Mouse (Mus musculus): ENCODE results near the gene Lrp5.
A peak's percentile ranks its signal among the peaks of the same experiment; 100 is the strongest.

Gene Lrp5

DNA sequence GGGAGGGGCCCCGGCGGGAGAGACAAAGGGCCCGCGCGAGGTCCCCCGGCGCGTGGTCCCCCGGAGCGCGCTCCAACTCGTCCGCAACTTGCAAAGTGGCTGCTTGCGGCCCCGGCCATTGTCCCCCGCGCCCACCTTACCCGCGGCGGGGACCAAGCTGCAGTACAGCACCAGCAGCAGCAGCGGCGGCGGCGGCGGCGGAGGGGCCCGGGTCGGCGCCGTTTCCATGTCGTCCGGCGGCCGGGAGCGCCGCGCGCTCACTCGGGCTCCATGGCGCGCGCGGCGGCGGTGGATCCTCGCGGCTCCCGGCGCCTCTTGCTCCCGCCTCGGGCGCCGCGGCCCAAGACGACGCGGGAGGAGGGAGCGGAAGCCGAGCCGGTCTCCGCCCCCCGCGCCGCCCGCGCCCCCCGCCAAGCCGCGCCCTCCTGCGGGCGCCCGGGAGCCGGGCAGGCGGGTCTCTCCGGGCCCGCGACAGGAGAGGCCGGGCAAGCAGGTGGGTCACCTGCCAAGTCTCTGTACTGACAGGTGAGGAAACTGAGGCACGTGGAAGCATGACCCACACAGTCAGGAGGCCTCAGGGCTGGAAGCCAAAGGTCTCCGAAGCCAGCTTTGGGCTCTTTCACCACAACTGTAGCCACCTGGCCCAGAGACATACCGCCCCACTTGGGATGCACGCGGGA is at the start of gene Lrp5:
Lrp5 (minus strand) TSS at position 350 of the 680 bp plus-strand sequence.
- peak; percentile 75 for DNase-seq (ENCODE audit: low read depth)

DNA sequence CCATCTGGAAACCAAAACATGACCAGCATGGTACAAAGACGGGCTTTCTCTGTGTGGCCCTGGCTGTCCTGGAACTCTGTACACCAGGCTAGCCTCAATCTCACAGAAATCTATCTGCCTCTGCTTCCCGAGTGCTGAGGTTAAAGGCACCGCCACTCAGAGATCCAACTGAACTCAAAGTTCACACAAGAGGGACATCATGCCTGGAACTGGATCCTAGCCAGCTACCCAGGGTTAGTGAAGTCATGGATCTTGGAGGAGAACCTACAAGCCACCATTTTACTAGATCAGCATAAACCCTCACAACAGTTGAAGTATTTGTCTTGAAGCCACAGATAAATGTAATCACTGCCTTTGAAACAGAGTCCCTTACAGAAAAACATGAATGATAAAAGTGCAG is 49.6 kb upstream of the Lrp5 start:
- DNase-seq (ENCODE audit: low read depth): no peak

DNA sequence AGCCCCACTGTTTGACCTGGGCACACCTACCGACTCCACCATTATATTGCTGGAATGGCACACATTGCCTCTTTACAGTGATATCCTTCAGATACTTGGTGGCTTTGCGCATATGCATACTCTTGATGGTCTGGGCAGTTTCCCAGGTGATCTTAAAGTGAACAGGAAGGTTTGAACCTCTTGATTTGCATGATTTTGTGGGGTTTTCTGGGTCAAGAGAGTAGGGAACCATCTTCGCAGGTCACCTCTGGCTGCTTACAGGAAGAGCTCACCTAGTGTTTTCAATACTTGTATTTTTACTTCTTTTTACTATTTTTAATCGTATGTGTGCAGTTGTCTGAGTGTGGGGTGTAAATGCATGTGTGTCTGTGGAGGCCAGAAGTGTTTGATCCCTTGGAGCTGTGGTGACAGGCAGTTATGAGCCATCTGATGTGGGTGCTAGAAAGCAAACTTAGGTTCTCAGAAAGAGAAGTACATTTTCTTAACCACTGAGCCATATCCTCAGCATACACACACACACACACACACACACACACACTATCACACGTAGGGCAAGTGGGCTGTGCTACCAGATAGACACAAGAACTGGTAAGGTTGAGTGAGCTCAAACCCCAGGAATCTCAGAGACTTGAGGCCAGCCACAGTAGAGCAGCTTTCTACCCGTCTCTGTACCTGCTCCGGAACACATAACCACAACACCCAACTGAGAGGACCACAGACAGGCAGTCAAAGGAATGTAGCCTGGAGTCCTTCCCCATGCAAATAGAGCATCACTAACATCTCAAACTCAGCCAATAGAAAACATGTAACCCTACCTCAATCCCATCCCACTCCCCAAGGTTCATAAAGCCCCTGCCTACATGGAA is 44.6 kb upstream of the Lrp5 start:
- no peak for DNase-seq (ENCODE audit: low read depth)

DNA sequence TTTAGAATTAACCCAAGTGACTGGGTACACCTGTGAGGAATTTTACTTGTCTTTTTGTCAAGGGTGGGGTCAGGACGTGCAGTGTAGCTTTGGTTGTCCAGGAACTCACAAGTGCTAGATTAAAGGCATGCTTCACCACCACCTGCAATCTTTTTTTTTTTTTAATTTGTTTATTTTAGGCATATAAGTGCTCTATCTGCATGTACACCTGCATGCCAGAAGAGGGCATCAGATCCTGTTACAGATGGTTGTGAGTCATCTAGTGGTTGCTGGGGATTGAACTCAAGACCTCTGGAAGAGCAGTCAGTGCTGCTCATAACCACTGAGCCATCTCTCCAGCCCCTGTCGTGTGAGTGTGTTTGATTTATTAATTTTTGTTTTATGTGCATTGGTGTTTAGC is 42.5 kb upstream of the Lrp5 start:
- no peak for DNase-seq (ENCODE audit: low read depth)

DNA sequence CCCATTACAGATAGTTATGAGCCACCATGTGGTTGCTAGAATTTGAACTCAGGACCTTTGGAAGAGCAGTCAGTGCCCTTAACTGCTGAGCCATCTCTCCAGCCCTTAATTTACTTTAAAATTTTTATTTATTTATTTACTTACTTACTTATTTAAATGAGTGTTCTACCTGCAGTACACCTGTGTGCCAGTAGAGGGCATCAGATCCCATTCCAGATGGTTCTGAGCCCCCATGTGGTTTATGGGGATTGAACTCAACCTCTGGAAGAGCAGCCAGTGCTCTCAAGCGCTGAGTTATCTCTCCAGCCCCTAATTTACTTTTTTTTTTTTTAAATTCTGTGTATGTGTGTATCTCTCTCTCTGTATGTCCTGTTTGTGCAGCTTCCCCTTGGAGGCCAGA is 38.4 kb upstream of the Lrp5 start:
- peak; percentile 86 for DNase-seq (ENCODE audit: low read depth)

DNA sequence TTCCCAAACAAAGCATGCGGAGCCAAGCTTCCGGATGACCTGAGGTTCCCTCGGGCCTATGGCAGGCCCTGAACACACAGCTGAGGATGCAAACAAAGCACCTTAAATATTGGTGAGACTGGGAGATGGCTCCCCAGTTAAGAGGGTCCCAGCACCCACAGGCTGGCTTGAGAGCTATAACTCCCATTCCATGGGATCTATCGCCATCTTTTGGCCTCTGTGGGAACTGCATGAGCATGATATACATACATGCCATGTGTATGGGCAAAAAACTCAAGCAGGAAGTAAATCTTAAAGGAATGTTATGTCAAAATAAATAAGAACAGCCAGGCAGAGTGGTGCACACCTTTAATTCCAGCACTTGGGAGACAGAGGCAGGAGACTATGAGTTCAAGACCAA is 37.5 kb upstream of the Lrp5 start:
- peak; percentile 64 for DNase-seq (ENCODE audit: low read depth)

DNA sequence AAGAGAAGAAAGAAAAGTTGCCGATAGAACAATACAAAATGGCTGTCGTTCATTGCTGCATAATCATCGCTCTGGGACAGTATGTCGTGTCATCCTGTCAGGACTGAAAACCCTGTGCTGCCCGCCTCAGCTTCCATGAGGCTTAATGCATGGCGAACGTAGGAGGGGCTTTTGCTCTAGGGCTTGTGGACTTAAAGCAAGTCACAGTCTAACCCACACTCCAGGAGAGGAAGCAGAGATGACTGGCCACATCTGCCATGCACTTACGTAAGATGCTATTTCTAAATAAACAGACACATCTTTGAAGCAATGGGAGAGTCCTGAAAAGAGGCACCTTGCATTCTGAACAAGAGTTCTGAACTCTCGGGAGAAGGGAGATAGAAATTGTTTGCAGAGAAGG is 36.8 kb upstream of the Lrp5 start:
- DNase-seq (ENCODE audit: low read depth): no peak

DNA sequence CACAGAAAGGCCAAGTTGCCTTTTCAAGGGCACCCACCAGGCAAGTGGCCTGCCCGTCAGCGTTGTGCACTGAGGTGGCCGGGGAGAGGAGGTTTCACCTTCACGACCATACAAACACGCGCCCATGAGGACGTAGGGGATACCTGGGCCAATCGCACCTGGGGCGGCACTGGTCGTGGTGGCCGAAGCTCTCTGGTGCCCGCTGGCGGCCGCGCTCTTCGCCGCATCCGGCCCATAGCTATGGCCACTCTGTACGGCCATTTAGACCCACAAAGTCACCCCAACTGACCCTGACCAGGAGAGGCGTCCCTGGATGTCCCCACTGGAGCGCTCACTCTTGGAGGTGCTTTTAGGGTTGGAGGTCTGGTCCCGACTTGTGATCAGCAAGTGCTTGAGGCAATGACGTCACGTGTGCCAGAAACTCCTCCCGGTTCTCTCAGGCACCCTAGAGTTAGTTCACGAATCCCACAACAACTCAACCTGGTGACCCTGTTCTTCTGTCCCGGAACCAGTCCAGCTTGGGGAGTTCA is 33.1 kb upstream of the Lrp5 start:
- no peak for DNase-seq (ENCODE audit: low read depth)

DNA sequence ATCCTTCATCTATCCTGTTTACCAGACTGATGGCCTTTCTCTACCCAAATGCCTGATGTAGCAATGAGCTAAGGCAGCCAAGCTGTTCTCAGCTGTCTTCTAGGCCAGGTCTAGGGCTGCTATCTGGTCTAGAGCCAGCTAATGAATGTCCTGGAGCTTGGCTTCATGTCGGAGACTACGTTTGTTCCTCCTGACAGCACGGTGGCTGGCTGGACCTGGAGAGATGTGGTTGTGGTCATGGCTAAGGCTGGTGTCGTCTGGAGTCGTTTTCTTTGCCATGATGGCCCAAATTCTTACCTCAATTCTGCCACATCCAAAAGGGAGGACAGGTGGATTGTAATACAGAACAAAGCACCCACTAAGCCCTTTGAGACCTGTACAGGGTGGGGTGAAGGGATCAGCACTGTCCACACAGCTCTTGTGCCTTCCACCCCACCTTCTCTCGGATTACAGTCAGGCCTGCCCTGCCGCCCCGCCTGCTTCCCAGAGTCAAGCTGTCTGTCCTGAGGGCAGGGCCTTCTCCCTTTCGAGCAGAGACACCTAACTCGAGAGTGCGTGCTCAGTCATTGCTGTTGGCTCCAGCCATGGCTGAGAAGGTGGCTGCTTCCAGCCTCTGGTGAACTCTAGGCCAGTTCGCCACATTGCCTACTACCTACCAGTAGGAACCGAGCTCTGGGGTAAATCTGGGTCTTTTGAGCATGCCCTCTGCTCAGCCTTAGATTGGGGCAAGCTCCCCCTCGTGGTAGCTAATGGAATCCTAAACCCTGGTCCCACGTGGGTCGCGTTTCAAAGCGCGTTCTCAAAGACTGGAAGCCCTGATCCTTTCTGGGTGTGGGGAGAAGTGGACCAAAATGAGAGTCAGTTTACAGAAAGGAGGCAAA is 32.4 kb upstream of the Lrp5 start:
- DNase-seq (ENCODE audit: low read depth): no peak

DNA sequence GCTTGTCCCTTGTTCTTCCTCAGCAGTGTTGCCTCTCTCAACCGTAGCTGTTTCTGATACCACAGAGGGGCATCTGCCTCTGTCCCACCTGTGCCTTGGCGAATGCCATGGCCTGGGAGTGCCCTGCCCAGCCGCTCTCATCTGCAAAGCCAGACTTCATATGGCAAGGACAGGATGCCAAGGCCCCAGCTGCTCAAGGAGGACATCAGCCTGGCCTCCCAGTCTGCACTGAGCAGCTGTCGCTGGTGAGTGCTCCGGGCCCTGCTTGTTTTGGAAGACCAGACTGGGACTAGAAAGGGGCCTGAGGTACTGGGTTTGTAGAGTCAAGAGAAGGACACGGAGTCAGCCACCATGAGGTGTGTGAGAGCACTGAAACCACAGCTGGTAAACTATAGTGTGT is 28.0 kb upstream of the Lrp5 start:
- no peak for DNase-seq (ENCODE audit: low read depth)

DNA sequence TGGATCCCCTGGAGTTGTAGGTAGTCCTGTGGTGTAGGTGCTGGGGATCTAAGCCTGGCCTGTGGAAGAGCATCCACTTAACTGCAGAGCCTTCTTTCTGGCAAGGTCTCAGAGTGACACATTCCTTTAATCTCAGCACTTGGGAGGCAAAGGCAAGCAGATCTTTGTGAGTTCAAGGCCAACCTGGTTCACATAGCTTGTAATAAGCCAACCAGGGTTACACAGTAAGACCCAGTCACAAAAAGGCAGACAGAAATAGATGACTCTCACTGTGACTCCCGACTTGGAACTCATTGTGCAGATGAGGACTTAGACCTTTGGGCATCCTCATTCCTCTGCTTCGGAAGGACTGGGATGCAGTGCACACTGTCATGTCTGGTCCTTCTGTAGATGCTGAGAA is 24.1 kb upstream of the Lrp5 start:
- DNase-seq (ENCODE audit: low read depth): no peak

DNA sequence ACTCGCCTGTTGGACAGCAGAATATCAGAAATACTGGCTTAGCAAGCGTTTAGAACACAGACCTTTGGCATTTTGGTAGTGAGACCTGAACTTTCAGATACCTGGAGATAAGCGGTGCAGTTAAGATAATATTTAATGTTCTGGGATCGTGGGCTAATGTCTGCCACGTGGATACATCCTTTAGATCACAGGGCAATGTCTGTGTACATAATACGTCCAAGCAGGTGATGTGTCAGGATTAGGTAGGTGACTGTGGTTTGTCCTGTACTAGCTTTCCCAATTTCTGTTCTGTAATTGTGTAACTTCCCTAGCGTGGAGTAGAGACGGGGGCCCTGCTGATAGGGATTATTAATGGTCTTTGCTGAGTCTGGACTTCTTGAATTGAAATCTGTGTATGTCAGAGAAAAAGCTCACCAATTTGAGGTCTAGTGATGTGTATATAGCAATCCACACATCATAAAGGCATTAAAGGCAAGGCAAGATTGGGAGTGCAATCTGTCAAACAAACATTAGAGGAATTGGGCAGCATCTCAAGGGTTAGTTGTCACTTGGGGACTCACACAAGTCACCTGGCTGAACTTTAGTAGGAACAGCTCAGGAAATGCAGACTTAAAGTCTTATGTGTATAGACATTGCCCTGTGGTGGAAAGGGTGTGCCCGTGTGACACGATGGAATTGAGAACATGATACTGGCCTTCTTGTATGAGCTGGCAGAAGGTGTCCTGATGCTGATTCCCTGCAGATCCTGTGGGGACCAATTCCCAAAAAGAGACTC is 22.8 kb upstream of the Lrp5 start:
- DNase-seq (ENCODE audit: low read depth): no peak

DNA sequence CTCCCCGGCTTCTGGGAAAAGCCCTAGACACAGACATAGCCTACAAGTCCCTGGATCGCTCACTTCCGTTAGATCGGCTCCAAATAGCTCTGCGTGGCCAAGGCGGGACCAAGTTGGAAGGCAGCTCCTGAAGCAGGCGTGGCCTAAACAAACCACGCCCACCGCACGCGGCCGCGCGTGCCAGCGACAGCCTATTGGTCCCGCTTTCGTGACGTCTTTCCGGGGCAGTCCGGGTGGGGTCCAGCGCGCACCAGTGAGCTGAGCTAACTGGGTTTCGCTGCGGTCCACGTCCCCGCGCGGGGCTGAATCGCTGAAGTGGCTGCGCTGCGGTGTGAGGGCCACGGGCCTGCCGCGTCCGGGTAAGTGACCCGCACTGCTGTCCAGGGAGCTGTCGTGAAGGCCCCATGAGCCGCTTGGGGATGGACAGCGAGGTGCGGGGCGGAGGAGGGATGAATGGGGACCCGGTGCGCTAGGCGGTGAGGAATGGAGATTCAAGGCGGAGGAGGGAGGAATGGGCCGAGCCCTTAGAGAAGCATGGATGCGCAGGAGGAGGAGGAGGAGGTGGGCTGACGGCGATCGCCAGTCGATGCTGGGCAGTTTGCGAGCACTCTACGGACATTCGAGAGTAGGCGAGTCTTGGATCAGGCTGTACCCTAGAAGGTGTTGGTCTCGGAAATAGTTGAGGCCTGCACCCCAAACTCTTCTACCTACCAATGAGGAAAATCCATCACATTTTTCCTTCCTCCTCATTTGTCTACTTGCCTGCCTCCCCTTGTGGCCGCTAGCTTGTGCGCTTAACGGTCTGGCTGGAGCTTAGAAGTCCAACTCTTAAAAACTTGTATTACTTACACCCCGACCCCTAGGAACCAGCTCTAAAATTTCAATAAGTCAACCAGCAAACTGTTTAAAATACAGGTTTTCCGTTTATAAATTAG is 22.0 kb upstream of the Lrp5 start, which contains the start of gene 1810055G02Rik:
1810055G02Rik (plus strand) TSS at position 216 of the 935 bp plus-strand sequence.
- DNase-seq (ENCODE audit: low read depth): peak; percentile 100

DNA sequence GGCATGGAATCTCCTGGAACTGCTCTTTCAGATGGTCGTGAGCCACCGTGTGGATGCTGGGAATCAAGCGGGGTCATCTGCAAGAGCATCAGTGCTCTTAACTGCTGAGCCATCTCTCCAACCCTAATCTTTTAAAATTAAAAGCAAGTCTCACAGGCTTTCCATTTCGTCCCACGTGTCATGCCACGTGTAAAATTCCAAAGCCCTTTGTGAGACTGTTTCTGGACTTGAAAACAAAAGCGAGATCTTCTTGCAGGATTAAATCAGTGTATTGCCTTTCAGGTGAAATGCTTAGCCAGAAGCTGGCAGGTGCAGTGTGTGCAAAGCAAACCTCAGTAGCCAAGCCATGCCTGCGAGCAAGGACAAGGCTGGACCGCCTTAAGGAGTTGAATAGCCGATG is 21.2 kb upstream of the Lrp5 start:
- no peak for DNase-seq (ENCODE audit: low read depth)

DNA sequence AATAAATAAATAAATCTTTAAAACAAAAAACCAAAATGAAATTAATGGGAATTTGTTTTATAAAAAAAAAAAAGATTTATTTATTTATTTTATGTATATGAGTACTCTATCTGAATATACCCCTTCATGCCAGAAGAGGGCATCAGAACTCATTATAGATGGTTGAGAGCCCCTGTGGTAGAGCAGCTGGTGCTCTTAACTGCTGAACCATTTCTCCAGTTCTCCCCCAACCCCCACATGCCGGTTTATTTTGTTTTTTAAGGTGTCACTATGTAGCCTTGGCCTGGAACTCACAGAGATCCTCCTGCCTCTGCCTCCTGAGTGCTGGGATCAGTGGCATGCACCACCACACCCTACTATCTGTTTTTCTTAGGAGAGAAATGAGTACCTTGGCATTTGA is 19.9 kb upstream of the Lrp5 start:
- peak; percentile 58 for DNase-seq (ENCODE audit: low read depth)

DNA sequence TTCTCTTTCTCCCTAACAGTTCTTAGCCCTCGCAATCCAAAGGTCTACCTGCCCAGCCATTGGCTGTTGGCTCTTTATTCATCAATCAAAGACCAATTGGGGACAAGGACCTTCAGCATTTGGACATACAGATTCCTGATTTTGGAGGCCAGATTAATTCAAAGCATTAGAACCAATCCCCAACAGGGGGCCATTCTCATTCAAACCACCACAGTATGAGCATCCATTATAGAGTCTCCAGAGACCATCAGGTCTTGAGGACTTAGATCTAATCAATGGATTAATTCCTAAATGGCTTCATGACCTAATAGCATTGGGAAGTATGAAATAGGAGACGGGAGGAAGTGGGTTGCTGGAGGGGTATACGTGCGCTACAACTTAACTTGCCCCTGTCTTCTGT is 16.1 kb upstream of the Lrp5 start:
- no peak for DNase-seq (ENCODE audit: low read depth)

DNA sequence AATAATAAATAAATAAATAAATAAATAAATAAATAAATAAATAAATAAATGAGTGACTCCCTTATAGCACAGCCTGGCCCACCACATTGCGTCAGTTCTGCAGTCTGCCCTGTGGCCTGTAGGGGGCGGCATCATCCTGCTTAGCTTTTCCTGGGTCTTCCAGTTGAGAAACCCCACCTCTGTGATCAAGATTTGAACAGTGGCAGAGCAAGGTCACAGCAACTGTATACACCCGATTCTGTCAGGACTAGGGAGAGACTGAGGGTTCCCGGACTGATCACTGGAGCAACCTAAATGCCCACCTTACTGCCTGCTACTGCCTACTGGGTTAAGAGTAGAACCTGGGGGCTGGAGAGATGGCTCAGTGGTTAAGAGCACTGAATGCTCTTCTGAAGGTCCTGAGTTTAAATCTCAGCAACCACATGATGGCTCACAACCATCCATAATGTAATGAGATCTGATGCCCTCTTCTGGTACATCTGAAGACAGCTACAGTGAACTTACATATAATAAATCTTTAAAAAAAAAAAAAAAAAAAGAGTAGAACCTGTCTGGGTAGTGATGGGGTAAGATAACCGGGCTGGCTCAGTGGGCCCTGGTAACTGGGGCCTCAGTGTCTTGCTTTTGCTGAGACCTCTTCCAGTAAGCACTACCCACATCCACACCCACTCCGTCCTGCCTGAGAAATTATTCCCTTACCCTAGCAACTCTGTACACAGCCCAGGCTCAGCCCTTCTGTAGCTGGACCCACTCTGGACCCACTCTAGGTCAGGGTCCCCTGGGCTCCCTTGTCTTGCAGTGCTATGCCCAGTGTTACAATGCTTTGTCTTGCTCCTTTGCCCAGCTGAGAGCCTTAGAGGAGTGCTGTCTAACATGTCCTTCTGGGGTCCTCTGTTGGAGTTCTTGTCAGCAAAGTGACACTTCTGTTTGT is 13.4 kb upstream of the Lrp5 start:
- peak; percentile 81 for DNase-seq (ENCODE audit: low read depth)

DNA sequence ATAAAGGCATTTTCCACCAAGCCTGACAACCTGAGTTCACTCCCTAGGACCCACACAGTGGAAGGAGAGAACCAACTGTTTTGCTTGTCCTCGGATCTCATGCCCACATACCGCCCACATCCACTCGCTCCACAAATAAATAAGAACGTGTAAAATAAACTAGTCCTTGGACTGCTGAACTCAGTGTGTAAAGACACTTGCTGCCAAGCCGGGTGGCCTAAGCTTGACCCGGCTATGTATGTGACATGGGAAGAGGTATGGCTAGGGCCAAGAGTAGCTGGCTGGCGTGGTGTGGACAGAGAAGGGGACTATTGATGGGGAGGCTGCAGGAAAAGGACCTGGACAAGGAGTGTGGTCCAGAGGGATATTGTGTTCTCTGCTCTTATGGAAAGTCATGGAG is 11.7 kb upstream of the Lrp5 start:
- no peak for DNase-seq (ENCODE audit: low read depth)

DNA sequence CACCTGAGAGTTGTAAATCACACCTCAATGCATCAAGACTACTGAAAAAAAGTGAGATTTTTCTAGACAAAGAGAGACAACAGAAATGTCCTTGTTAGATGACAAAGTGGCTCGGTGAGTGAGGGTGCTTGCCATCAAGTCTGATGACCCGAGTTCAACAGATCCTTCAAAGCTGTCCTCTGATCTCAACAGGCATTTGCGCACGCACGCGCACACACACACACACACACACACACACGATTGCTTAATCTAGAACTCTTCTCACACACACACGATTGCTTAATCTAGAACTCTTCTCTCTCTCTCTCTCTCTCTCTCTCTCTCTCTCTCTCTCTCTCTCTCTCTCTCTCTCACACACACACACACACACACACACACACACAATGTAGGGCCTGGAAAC is 9.6 kb upstream of the Lrp5 start:
- no peak for DNase-seq (ENCODE audit: low read depth)
